14 mouse cellular contexts compared by ENCODE assay signal in the genomic region with DNA sequence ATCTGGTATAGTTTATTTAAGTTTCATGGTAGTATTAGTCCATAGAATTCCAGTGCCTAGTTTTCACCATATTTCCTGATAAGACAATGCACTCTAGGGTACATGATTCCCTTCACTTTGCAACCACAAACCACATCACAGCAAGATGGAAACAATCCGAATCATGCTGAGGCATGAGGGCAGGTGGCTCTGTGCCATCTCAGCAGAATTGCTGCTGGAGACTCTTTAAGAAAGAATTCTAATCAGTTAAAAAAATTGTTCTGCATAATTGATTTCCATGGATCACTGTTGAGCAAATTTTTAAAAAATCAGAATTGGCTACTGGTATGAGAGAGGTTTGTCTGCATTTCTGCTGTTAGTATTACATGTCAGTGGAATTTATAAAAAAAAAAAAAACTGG.
"Had no signal": no experiment of that assay in that cellular context is flagged by ENCODE, and none has a peak within 500 bp of the region (broad histone marks: within the 10 kb centered on the region; RNA-seq: fewer than 3 reads in every experiment).

No protein-coding gene starts in this region.

- H3K9ac ChIP-seq: lung, embryonic 14.5 days; midbrain, embryonic 13.5 days; midbrain, embryonic 15.5 days; neural tube, embryonic 12.5 days had no signal

- H3K4me3 ChIP-seq: midbrain, embryonic 13.5 days; midbrain, embryonic 15.5 days; neural tube, embryonic 12.5 days had no signal

- H3K9me3 ChIP-seq: midbrain, embryonic 13.5 days; midbrain, embryonic 15.5 days; neural tube, embryonic 12.5 days had no signal

- DNase-seq: lung, adult 18-20 months; lung, embryonic 14.5 days; lung, postnatal 10 days; lung, postnatal 4 days; right cerebral cortex, postnatal 14 days; right cerebral cortex, postnatal 4 days; spleen, adult 18-20 months; thymus, adult 18-20 months; thymus, postnatal 14 days; thymus, postnatal 36 days had no signal

- H3K36me3 ChIP-seq: midbrain, embryonic 13.5 days; midbrain, embryonic 15.5 days; neural tube, embryonic 12.5 days had no signal

- H3K27ac ChIP-seq: midbrain, embryonic 13.5 days; midbrain, embryonic 15.5 days; neural tube, embryonic 12.5 days had no signal

- H3K4me2 ChIP-seq: lung, embryonic 14.5 days; midbrain, embryonic 11.5 days; midbrain, embryonic 13.5 days; midbrain, embryonic 15.5 days; neural tube, embryonic 12.5 days had no signal

- ATAC-seq: midbrain, embryonic 13.5 days; midbrain, embryonic 15.5 days had no signal

- H3K27me3 ChIP-seq: midbrain, embryonic 13.5 days; midbrain, embryonic 15.5 days; neural tube, embryonic 12.5 days had no signal

- H3K4me1 ChIP-seq: midbrain, embryonic 13.5 days; midbrain, embryonic 15.5 days; neural tube, embryonic 12.5 days had no signal
